Mouse (Mus musculus): ENCODE results near the gene Gfer.

DNA sequence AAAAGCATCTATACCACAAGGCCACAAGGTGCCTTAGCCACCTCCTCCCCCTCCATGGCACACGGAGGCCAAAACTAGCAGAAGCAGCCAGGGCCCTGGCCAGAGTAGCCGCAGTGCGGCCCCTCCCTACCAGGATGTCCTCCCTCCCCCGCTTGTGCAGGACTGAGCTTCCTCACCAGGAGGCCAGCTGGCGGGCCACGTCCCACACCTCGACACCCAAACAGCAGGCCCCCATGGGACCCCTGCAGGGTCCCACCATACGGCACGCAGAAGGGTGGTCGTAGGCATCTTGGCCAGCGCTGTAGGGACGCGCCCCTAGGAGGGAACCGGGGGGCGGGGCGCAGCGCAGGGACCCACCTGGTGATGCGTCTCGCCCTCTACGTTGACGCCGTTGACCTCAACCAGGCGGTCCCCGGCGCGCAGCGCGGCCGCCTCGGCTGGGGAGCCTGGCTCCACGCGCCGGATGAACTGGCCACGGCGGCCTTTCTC is 46.3 kb downstream of the Gfer start:
- TF ChIP-seq CTCF (IDR thresholded peaks at IDR 0.05; ENCODE audit: extremely low read depth, insufficient read depth, low read length) (no peak), POLR2A (IDR thresholded peaks at IDR 0.05; ENCODE audit: extremely low read depth, insufficient read depth, low read length) (no peak)

Data from cortical plate, adult 2 months (tissue).